Mouse (Mus musculus): Measurements from ENCODE around the gene Cyb5d1.
"Not testable (repeated sequence)": the region's sequence is repeated elsewhere in the genome, so short reads cannot be mapped to it uniquely, and the experiment has no call there.

Gene Cyb5d1

GRCm38 (mm10) chr11:69403691-69404594 is 8.5 kb upstream of the Cyb5d1 start:
- no peak for ATAC-seq (ENCODE audit: low TSS enrichment)

GRCm38 (mm10) chr11:69401987-69402386 is 6.6 kb upstream of the Cyb5d1 start:
- ATAC-seq (ENCODE audit: low TSS enrichment), result no peak

GRCm38 (mm10) chr11:69401210-69401637 is 5.8 kb upstream of the Cyb5d1 start:
- ATAC-seq (ENCODE audit: low TSS enrichment), result peak; percentile 59

DNA sequence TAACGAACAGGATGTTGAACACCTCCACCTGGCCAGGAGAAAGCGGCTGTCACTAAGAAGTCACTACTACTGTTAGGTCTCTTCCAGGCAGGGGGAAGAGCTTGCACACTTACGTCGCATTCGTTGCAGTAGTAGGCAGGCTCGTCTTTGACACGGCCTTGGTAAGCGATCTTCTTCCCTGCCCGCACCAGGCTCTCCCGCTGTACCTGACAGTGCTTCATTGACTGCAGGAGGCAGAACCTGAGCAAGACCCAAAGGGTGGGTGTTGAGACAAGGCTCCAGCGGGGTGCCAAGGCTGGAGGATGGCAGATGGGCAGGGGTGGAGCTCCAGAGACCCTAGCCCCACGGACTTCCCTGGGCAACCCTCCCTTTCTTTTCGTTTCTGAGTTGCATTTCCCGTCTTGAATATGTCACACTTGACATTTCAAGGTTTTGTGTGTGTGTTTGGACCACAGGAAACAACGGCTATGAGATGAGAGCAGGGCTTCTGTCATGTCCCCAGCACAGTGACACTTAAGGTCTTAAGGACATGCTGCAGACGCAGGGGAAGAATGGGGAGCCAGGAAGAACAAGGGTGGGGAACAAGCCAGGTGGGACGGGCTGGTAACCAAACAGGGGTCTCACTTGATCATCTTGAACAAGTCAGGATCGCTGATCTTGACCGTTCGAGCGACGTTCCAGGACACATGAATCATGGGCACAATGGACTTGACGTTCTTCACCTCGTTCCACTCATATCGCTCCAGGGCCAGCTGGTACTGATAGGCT is 4.8 kb upstream of the Cyb5d1 start:
- ATAC-seq (ENCODE audit: low TSS enrichment), result no peak

DNA sequence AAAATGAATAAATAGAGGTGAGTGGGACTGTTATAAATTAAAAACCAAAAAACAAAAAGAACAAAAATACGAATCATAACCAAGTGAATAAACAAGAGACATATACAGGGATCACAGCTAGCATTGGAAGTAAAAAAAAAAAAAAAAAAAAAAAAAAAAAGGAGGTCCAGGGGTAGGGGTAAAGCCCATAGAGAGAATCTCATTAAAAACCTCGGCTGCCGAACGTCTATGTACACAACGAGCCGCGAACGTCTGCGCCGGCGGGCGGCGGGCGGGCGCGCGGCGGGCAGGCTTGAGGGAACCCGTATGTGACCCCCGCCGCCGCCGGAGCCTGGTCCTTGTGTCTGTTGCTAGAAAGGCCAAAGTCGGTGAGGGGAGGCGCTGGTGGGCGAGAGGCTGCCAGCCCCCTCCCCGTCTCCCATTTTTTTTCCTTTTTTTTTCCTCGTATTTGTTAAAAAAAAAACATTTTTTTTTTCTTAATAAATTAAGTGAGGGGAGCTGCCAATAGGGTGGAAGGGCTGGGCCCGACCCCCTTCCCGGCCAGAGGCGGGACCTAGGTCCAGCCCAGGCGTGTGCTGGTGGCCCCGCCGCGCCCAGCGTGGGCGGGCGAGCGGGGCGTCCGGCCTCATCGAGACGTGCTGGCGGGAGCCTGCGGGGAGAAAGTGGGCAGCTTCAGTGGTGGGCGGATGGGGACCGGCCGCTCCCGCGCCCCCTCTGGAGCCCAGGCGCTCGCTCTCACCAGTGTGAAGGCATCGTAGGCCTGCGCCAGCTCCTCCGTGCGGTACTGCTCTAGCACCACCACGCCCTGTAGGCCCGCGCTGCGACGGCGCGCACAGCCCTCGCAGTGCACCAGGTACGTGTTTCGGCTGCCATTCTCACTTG is 4.0 kb upstream of the Cyb5d1 start:
- no peak for ATAC-seq (ENCODE audit: low TSS enrichment)

DNA sequence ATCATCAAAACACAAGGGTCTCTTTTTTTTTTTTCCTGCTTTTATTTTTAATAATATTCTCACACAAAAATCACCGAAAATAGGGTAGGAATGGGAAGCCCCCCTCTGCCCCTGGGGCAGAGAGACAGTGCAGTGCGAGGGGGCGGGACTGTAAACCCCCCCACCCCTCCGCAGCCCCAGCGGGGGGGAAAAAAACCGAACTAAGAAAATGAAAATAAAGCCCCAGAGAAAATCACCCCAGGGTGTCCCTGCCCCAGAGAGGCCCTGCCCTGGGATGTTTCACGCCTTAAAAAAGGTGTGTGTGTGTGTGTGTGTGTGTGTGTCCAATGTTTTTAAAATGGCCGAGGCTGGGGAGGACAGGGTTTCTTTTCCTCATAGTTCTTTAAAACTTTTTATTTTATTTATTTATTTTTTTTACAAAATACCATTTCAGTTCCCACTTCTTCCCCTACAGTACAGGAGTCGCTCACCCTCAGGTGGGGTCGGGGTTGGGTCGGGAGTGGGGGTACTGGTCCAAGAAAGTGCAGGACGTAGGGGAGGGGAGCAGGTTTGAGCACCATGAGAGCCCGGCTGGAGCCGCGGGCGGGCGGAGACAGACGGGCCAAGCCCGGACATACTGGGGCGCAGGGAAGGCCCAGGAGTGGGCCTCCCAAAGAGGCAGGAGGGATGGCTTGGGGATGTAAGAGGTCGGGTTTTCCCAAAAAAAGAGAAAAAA is 3.2 kb upstream of the Cyb5d1 start:
- no peak for ATAC-seq (ENCODE audit: low TSS enrichment)

DNA sequence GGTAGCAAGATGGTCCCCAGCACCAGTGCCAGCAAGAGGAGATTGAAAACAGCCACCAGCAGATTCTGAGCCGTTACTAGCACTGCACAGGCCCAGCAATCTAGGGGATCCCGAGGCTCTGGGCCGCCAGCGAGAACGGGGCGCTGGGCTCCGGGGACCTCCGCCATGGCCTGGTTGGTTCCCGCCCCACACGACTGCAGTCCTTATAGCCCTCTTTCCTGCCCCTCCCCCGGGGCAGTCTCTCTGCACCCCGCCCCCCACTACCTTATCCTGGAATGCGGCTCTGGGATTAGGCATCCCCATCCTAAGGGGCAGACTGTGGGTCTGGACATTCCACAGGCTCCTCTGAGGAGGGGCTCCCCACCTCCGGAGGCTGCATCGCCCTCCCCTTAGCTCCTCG is 2.6 kb upstream of the Cyb5d1 start, which contains the start of gene Tmem88:
TSS of gene Tmem88 (minus strand) at position 176 of the 400 bp plus-strand sequence.
- no peak for ATAC-seq (ENCODE audit: low TSS enrichment)

DNA sequence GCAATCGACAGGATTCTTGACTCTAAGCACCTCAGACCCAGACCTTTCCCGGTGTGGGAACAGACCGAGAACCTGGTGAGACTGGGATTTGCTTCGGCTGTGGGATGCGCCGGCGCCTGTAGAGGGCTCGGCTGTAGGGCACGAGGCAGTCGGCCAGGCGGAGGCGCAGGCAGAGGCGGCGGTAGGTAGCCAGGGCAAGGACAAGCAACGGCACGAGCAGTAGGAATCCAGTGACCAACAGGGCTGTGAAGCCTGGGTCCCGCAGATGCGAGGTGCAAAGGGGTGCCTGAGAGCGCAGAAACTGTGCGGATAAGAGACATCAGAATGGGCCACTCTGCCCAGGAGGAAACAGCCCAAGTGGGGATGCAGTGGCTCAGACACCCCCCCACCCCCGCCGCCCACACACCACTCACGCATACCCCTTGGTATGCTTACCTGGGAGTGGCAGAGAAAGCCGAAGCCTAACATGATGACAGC is 2.2 kb upstream of the Cyb5d1 start:
- no peak for ATAC-seq (ENCODE audit: low TSS enrichment)

DNA sequence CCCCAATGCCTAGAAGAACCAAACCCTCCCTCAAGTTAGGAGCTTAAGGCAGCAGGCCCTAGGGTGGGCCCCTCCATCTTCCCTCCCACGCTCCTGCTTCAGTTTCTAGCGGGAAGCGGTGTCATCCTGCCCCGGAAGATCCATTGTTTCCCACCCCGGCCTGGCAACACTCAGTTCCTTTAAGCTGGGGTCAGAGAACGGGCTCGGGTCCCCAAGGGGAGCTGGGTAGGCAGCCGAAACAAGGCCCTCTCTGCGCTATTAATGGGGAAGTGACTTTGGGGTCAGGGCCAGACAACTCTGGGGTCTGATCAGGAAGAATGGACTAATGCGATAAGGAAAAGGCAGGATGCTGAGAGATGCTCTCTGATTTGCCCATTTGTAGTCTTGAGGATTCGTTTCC is 1.3 kb upstream of the Cyb5d1 start:
- no peak for ATAC-seq (ENCODE audit: low TSS enrichment)

GRCm38 (mm10) chr11:69395634-69396373 is 373 bp upstream of the Cyb5d1 start:
- ATAC-seq (ENCODE audit: low TSS enrichment), result peak; percentile 83

- ATAC-seq (ENCODE audit: low TSS enrichment), result not testable (repeated sequence)
These were observed 752 bp downstream of the Cyb5d1 start for GRCm38 (mm10) chr11:69394591-69395167.

DNA sequence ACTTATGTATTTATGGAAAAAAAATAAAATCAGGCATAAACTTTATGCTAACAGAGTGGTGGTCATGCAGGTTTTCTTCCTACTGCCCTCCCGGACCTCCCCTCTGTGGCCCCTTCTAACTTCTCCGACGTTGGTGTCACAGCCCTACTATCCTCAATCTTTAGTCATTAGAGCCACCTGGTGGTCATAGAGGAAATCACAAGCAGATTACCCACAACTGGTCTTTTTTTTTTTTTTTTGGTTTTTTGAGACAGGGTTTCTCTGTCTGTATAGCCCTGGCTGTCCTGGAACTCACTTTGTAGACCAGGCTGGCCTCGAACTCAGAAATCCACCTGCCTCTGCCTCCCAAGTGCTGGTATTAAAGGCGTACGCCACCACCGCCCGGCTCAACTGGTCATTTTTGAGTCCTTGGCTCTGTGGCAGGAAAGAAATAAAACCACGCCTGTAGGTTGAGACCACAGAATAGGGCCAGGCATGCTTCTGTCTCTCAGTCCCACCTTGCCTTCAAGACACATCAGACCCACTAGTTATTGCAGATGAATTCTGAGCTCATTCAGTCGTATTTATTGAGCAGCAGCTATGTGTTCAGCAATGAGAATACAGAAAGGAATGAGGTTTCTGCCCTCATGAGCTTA is 4.9 kb downstream of the Cyb5d1 start:
- no peak for ATAC-seq (ENCODE audit: low TSS enrichment)

DNA sequence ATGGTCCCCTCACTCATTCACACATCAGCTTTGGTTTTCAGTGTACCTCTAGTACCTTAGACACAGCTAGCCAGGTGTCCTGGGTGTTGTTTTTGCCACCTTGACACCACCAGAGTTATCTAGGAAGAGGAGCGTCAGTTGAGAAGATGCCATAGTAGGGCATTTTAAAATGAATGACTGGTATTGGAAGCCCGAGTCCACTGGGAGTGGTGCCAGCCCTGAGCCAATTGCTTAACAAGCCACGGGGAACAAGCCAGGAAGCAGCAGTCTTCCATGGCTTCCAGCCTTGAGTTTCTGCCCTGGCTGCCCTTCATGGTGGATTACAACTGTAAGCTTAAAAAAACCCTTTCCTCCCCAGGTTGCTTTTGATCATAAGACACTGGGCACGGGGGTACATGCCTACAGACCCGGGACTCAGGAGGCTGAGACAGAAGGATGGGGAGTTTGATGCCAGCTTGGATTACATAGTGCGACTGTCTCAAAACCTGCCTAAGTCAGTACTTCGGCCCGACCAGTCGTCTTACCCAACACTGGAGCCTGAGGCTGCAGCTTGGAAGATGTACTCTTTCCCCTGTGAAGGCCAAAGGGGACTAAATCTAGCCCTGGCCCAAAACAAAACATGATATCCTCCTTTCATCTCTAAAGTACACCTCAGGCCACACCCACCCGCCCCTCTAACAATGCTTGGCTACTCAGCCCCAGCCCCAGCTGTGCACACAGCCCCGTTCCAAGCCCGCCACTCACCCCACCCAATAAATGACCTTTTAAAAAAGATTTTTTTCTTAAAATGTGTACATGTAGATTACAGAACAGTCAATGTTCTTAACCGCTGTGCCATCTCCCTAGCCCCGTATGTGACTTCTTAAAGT is 5.7 kb downstream of the Cyb5d1 start:
- no peak for ATAC-seq (ENCODE audit: low TSS enrichment)

DNA sequence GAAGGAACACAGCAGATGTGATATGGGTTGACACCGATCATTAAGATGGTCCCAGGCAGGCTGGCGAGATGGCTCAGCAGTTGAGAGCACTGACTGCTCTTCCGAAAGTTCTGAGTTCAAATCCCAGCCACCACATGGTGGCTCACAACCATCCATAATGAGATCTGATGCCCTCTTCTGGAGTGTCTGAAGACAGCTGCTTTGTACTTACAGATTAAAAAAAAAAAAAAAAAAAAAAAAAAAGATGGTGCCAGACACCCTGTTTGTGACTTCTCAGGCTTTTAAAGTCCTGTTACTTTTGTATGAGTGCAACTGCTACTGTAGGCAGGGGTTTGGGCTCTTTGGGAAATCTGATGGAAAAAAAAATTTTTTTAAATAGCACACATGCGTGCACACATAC is 6.8 kb downstream of the Cyb5d1 start:
- ATAC-seq (ENCODE audit: low TSS enrichment), result no peak

DNA sequence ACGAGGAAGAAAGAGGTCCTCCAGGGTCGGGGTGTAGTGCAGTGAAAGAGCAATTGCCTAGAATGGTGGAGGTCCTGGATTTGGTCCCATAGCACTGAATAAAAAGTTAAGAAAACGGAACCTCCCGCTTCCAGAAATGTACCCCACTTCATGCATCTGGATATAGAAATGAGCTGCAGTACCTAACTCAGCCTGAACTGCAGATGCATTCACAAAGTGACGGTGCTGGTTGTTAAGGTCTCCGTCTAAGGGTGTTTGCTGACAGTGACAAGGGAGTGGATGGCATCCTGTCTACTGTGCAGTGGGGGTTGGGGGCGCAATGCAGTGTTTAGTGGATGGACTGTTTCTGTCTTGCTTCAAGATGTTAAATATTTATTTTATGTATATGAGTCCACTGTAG is 8.7 kb downstream of the Cyb5d1 start:
- ATAC-seq (ENCODE audit: low TSS enrichment), result no peak

GRCm38 (mm10) chr11:69384979-69385378 is 10.5 kb downstream of the Cyb5d1 start:
- no peak for ATAC-seq (ENCODE audit: low TSS enrichment)

- ATAC-seq (ENCODE audit: low TSS enrichment), result no peak
These were observed 12.8 kb downstream of the Cyb5d1 start for GRCm38 (mm10) chr11:69382478-69383105.

DNA sequence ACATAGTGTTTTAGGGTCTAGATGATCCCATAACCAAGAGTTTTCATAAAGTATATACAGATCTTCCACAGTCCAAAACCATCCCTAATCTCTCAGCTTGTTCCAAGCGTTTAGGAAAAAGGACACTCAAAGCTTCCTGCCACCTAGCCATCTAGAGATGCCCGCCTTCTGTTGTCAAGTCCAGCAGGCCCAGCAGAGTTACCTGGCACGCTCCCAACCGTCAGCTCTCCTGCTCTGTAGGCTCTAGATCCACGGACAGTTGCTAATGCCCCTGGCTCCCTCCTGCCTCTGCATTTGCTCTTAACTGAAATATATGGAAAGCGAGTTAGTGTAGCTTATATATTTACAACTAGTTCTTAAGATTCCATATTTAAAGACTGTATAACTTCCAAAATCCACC is 14.1 kb downstream of the Cyb5d1 start:
- no peak for ATAC-seq (ENCODE audit: low TSS enrichment)

Measured in frontal cortex, adult (tissue).